In genomic region chr9:50727925-50728651, GRCm38 (mm10) we compare ENCODE assay signal across 8 mouse cellular contexts. TPM values are rescaled to one million over a fixed set of nuclear protein-coding genes. Genes with fewer than 3 reads are reported as not detected.
DNase-seq lines count a peak whose midpoint lies in the region; ATAC-seq lines count a peak whose summit lies in the region.

No protein-coding gene starts in this region.

- peak; percentile 92 for DNase-seq in R1 (ENCODE audit: low read depth, low spot score)
- peak; percentile 78 for DNase-seq in cerebellum, adult 8-10 months
- peak; percentile 77 to 91 for DNase-seq in frontal cortex, adult 2 months (ENCODE audit: extremely low spot score in 1 of 2, low spot score in 1 of 2)
- peak; percentile 71 to 75 for DNase-seq in layer of hippocampus, postnatal 25 days (ENCODE audit: extremely low spot score in 1 of 2, low spot score in 1 of 2)
- peak; percentile 79 for DNase-seq in lung, postnatal 10 days
- DNase-seq in retina, embryonic 14.5 days (ENCODE audit: low spot score) = peak; percentile 89
- DNase-seq in yolk sac, embryonic 10.5 days (ENCODE audit: low spot score) = peak; percentile 62

- H3K27me3 ChIP-seq in hindbrain, embryonic 12.5 days = no peaks in the 10 kb centered on the region

- H3K9ac ChIP-seq in hindbrain, embryonic 12.5 days = peak overlapping the region; percentile 82

- H3K9me3 ChIP-seq in hindbrain, embryonic 12.5 days (replicated peaks) = no peaks in the 10 kb centered on the region

- ATAC-seq in hindbrain, embryonic 12.5 days (ENCODE audit: low FRiP score) = peak; percentile 96

- H3K36me3 ChIP-seq in hindbrain, embryonic 12.5 days = no peaks in the 10 kb centered on the region

- peaks cover 54% of the 10 kb centered on the region for H3K4me1 ChIP-seq in hindbrain, embryonic 12.5 days

- H3K27ac ChIP-seq in hindbrain, embryonic 12.5 days = peak overlapping the region; percentile 86

- H3K4me3 ChIP-seq in hindbrain, embryonic 12.5 days = peak overlapping the region; percentile 53

- under 1% methylated on average over 45 of the region's 45 CpGs for WGBS in hindbrain, embryonic 12.5 days

- H3K4me2 ChIP-seq in hindbrain, embryonic 12.5 days (replicated peaks) = peak overlapping the region; percentile 82

RNA-seq across cellular contexts. Expression of gene Dixdc1, which starts 11.2 kb away (rescaled TPM):
- polyA plus RNA-seq in frontal cortex, adult 2 months (2012; rRNA removed) = 35.7 and 41.8 TPM in 2 replicates
- polyA plus RNA-seq in hindbrain, embryonic 12.5 days (2016; fragmentation: Nextera tagmentation; extraction: Ambion mirVana) = 33.7 and 35.2 TPM in 2 replicates
- total RNA-seq in layer of hippocampus, postnatal 25 days (2021) = 10 to 100 TPM; 83.7 to 91.2 TPM

RNA-seq across cellular contexts. Expression of gene 2310030G06Rik, which starts 18.2 kb away (rescaled TPM):
- 3.3 and 3.8 TPM in 2 replicates for polyA plus RNA-seq in frontal cortex, adult 2 months (2012; rRNA removed)
- polyA plus RNA-seq in hindbrain, embryonic 12.5 days (2016; fragmentation: Nextera tagmentation; extraction: Ambion mirVana) = 2.5 TPM in 2 replicates
- 1 to 10 TPM; 1.7 to 1.9 TPM for total RNA-seq in layer of hippocampus, postnatal 25 days (2021)

RNA-seq across cellular contexts. Expression of gene Cryab, which starts 23.0 kb away (rescaled TPM):
- 141 and 186 TPM in 2 replicates for polyA plus RNA-seq in frontal cortex, adult 2 months (2012; rRNA removed)
- polyA plus RNA-seq in hindbrain, embryonic 12.5 days (2016; fragmentation: Nextera tagmentation; extraction: Ambion mirVana) = 11.9 and 20.7 TPM in 2 replicates
- total RNA-seq in layer of hippocampus, postnatal 25 days (2021) = 100 to 1,000 TPM; 125 to 157 TPM

RNA-seq across cellular contexts. Expression of gene Hspb2, which starts 24.1 kb away (rescaled TPM):
- 2.2 and 2.6 TPM in 2 replicates for polyA plus RNA-seq in frontal cortex, adult 2 months (2012; rRNA removed)
- 1.7 and 6.9 TPM in 2 replicates for polyA plus RNA-seq in hindbrain, embryonic 12.5 days (2016; fragmentation: Nextera tagmentation; extraction: Ambion mirVana)
- 1 to 10 TPM in 1 of 2 experiments, under 1 TPM in 1; 0.96 to 1.7 TPM for total RNA-seq in layer of hippocampus, postnatal 25 days (2021)

RNA-seq across cellular contexts. Expression of gene Fdxacb1, which starts 39.9 kb away (rescaled TPM):
- 5.5 and 6.2 TPM in 2 replicates for polyA plus RNA-seq in frontal cortex, adult 2 months (2012; rRNA removed)
- 11.6 and 12.5 TPM in 2 replicates for polyA plus RNA-seq in hindbrain, embryonic 12.5 days (2016; fragmentation: Nextera tagmentation; extraction: Ambion mirVana)
- total RNA-seq in layer of hippocampus, postnatal 25 days (2021) = 1 to 10 TPM; 5.1 to 5.8 TPM

Comparison
In these comparisons a context has a peak if more than half of its experiments do, and no peak if none do; other contexts are left out.
1. Peak in every context shown above with its lines: DNase-seq, ATAC-seq, H3K4me3 ChIP-seq and H3K27ac ChIP-seq.